Comparison of ENCODE assay signal across 13 mouse cellular contexts in the genomic region with DNA sequence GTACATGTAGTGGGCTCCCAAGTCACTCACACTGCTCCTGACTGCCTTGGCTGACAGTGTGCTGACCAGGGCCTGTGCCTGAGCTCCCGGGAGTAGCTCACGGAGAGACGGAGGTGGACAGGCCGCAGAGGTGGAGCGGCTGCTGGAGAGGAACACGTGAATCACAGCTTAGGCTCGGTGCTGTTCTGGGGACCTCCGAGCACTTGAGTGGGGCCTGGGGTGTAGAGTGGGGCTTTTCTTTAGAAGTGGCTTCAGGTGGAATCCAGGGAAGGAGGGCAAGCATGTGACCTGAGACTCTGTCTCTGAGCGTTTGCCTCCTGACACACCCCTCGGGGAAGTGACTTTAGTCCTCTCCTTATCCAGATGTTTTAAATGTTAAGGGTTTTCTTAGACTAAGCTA.
"Had no signal": no experiment of that assay in that cellular context is flagged by ENCODE, and none has a peak within 500 bp of the region (broad histone marks: within the 10 kb centered on the region; RNA-seq: fewer than 3 reads in every experiment).

No protein-coding gene starts in this region.

- H3K27me3 ChIP-seq: limb, embryonic 13.5 days; megakaryocyte, embryonic 14.5 days had no signal

- H3K27ac ChIP-seq: limb, embryonic 13.5 days; liver, embryonic 14.5 days; midbrain, embryonic 10.5 days had no signal

- H3K4me2 ChIP-seq: limb, embryonic 13.5 days had no signal

- H3K4me3 ChIP-seq: limb, embryonic 13.5 days; megakaryocyte, embryonic 14.5 days; midbrain, embryonic 10.5 days had no signal

- DNase-seq: kidney, adult 18-20 months; kidney, adult 9 months; kidney, postnatal 14 days; kidney, postnatal 4 days; left cerebral cortex, postnatal 4 days; liver, postnatal 0 days; thymus, adult 18-20 months; thymus, postnatal 36 days had no signal

- H3K36me3 ChIP-seq: limb, embryonic 13.5 days had no signal

- H3K9ac ChIP-seq: limb, embryonic 13.5 days; liver, embryonic 14.5 days; liver, postnatal 0 days had no signal

- H3K9me3 ChIP-seq: limb, embryonic 13.5 days; megakaryocyte, embryonic 14.5 days; midbrain, embryonic 10.5 days had no signal

- ATAC-seq: intestine, embryonic 16.5 days; liver, postnatal 0 days had no signal
